Mouse (Mus musculus) stomach, postnatal 0 days (tissue): ENCODE data around the gene Gm9195. TPM values are rescaled to one million over a fixed set of nuclear protein-coding genes. Genes with fewer than 3 reads are reported as not detected.
A peak's percentile ranks its signal among the peaks of the same experiment; 100 is the strongest.

Source experiments
- ATAC-seq: fragments of 200-750 bp; cut with Nextera tagmentation; 2 replicates; pipeline ENCODE4 v1.8.0; 2017; ENCODE audit not compliant: low FRiP score, low TSS enrichment
- DNase-seq: peaks from one replicate; pipeline ENCODE4 v3.0.0-alpha.2; 2016; ENCODE audit warnings: low spot score
- H3K27ac ChIP-seq: fragments of 300-500 bp; sonication (generic); replicated peaks from 2 replicates; pipeline ENCODE4 v1.5.1; 2014; ENCODE audit warnings: mild to moderate bottlenecking, control low read depth
- H3K27me3 ChIP-seq: fragments of 300-500 bp; sonication (generic); 2 replicates; pipeline ENCODE4 v1.6.1; 2014; ENCODE audit warnings: low read length; ENCODE audit not compliant: control insufficient read depth, insufficient read depth
- H3K36me3 ChIP-seq: fragments of 300-500 bp; sonication (generic); 2 replicates; pipeline ENCODE4 v1.6.1; 2014; ENCODE audit warnings: low read length, mixed read lengths; ENCODE audit not compliant: control insufficient read depth, insufficient read depth
- H3K4me1 ChIP-seq: fragments of 300-500 bp; sonication (generic); replicated peaks from 2 replicates; pipeline ENCODE4 v1.6.1; 2014; ENCODE audit warnings: antibody characterized with exemption; ENCODE audit not compliant: control insufficient read depth, insufficient read depth
- H3K4me2 ChIP-seq: fragments of 300-500 bp; sonication (generic); replicated peaks from 2 replicates; pipeline ENCODE4 v1.6.1; 2014; ENCODE audit warnings: low read depth, mild to moderate bottlenecking, control low read depth, moderate library complexity
- H3K4me3 ChIP-seq: fragments of 300-500 bp; sonication (generic); 2 replicates; pipeline ENCODE4 v1.5.1; 2014; ENCODE audit warnings: low read depth, low read length, control low read depth
- H3K9ac ChIP-seq: fragments of 300-500 bp; sonication (generic); 2 replicates; pipeline ENCODE4 v1.6.1; 2014; ENCODE audit warnings: mild to moderate bottlenecking, low read length, control low read depth, mixed read lengths
- H3K9me3 ChIP-seq: fragments of 300-500 bp; sonication (generic); 2 replicates; pipeline ENCODE4 v1.6.1; 2016; ENCODE audit warnings: low read length; ENCODE audit not compliant: control insufficient read depth
- CTCF ChIP-seq: IDR thresholded peaks from 2 replicates; pipeline ENCODE4 v1.5.1; 2016; ENCODE audit warnings: antibody characterized with exemption, low read depth, mild to moderate bottlenecking, moderate library complexity
- EP300 ChIP-seq: optimal IDR thresholded peaks from 2 replicates; pipeline ENCODE3; 2016; ENCODE audit warnings: antibody characterized with exemption
- WGBS: fragments of 180-500 bp; shearing (Covaris S2); extraction: QIAGEN DNeasy Blood & Tissue Kit; methylation state at CpG from one replicate; pipeline ENCODE4 v1.1.7; 2014; 5-methylcytosine and 5-hydroxymethylcytosine counted together
- polyA plus RNA-seq: library from polyadenylated mRNA; unstranded; fragments of >200 nt; fragmentation: Nextera tagmentation; extraction: Ambion mirVana; gene quantifications from 2 replicates; pipeline ENCODE4 v1.2.1, GENCODE M21; 2015

The Gm9195 gene
- polyA plus RNA-seq, 1 experiment from 2014 or later = not detected

GRCm38 (mm10) chr14:72493775-72494174 lies 2.1 kb upstream of the Gm9195 start:
- DNase-seq = no peak
- no peaks in the 10 kb centered on the region for H3K9me3 ChIP-seq
- 72% methylated on average over 1 of the region's 1 CpGs for WGBS
- no peaks in the 10 kb centered on the region for H3K36me3 ChIP-seq
- no peak overlapping the region for H3K27ac ChIP-seq
- H3K9ac ChIP-seq = no peak overlapping the region
- no peak for TF ChIP-seq CTCF
- no peak for TF ChIP-seq EP300
- no peak overlapping the region for H3K4me2 ChIP-seq
- no peaks in the 10 kb centered on the region for H3K27me3 ChIP-seq
- no peak overlapping the region for H3K4me3 ChIP-seq
- no peak for ATAC-seq
- H3K4me1 ChIP-seq = no peaks in the 10 kb centered on the region

- no peaks in the 10 kb centered on the region for H3K9me3 ChIP-seq
- DNase-seq (no peak), ATAC-seq (no peak)
- H3K4me3 ChIP-seq = no peak overlapping the region
- H3K9ac ChIP-seq = no peak overlapping the region
- no peak overlapping the region for H3K4me2 ChIP-seq
- H3K36me3 ChIP-seq = no peaks in the 10 kb centered on the region
- TF ChIP-seq CTCF = no peak
- TF ChIP-seq EP300 = no peak
- no peak overlapping the region for H3K27ac ChIP-seq
- 95% methylated on average over 3 of the region's 3 CpGs for WGBS
- no peaks in the 10 kb centered on the region for H3K4me1 ChIP-seq
- no peaks in the 10 kb centered on the region for H3K27me3 ChIP-seq
Observed at GRCm38 (mm10) chr14:72490367-72490766, 1.3 kb downstream of the Gm9195 start.

GRCm38 (mm10) chr14:72474501-72474900 lies 17.1 kb downstream of the Gm9195 start:
- Histone ChIP-seq H3K27me3 (no peaks in the 10 kb centered on the region), H3K27ac (no peak overlapping the region), H3K4me1 (no peaks in the 10 kb centered on the region), H3K4me3 (no peak overlapping the region), H3K9ac (no peak overlapping the region), H3K36me3 (no peaks in the 10 kb centered on the region), H3K9me3 (no peaks in the 10 kb centered on the region), H3K4me2 (no peak overlapping the region)
- ATAC-seq (no peak), DNase-seq (no peak)
- 82% methylated on average over 1 of the region's 1 CpGs for WGBS
- no peak for TF ChIP-seq CTCF
- no peak for TF ChIP-seq EP300

- no peaks in the 10 kb centered on the region for H3K27me3 ChIP-seq
- H3K36me3 ChIP-seq = no peaks in the 10 kb centered on the region
- H3K9ac ChIP-seq = no peak overlapping the region
- WGBS = 34% methylated on average over 4 of the region's 4 CpGs
- ATAC-seq (peak; percentile 56; the same call in 1 of the 2 replicates), DNase-seq (peak; percentile 51)
- H3K4me3 ChIP-seq = no peak overlapping the region
- TF ChIP-seq CTCF (no peak), EP300 (no peak)
- H3K4me2 ChIP-seq = no peak overlapping the region
- H3K27ac ChIP-seq = no peak overlapping the region
- H3K4me1 ChIP-seq = no peaks in the 10 kb centered on the region
- no peaks in the 10 kb centered on the region for H3K9me3 ChIP-seq
Observed at GRCm38 (mm10) chr14:72468429-72468828, 23.2 kb downstream of the Gm9195 start.

GRCm38 (mm10) chr14:72466384-72466783 lies 25.3 kb downstream of the Gm9195 start:
- ATAC-seq = no peak
- no peak for DNase-seq
- Histone ChIP-seq H3K27me3 (no peaks in the 10 kb centered on the region), H3K36me3 (no peaks in the 10 kb centered on the region), H3K9me3 (no peaks in the 10 kb centered on the region), H3K4me2 (no peak overlapping the region), H3K4me1 (no peaks in the 10 kb centered on the region), H3K9ac (no peak overlapping the region), H3K27ac (no peak overlapping the region), H3K4me3 (no peak overlapping the region)
- TF ChIP-seq CTCF (no peak), EP300 (no peak)
- WGBS = 76% methylated on average over 3 of the region's 3 CpGs

- Histone ChIP-seq H3K36me3 (no peaks in the 10 kb centered on the region), H3K4me3 (no peak overlapping the region), H3K27ac (no peak overlapping the region), H3K4me1 (no peaks in the 10 kb centered on the region), H3K27me3 (no peaks in the 10 kb centered on the region), H3K9me3 (no peaks in the 10 kb centered on the region), H3K9ac (no peak overlapping the region), H3K4me2 (no peak overlapping the region)
- TF ChIP-seq EP300 (no peak), CTCF (no peak)
- no peak for ATAC-seq
- 80% methylated on average over 1 of the region's 1 CpGs for WGBS
- no peak for DNase-seq
Observed at GRCm38 (mm10) chr14:72461591-72461990, 30.0 kb downstream of the Gm9195 start.
